Mouse (Mus musculus): ENCODE results near the gene 1810024B03Rik. TPM values are rescaled to one million over a fixed set of nuclear protein-coding genes. Genes with fewer than 3 reads are reported as not detected.

Gene 1810024B03Rik
- total RNA-seq, 2 experiments from 2014 or later: 0.37 to 1.3 TPM

DNA sequence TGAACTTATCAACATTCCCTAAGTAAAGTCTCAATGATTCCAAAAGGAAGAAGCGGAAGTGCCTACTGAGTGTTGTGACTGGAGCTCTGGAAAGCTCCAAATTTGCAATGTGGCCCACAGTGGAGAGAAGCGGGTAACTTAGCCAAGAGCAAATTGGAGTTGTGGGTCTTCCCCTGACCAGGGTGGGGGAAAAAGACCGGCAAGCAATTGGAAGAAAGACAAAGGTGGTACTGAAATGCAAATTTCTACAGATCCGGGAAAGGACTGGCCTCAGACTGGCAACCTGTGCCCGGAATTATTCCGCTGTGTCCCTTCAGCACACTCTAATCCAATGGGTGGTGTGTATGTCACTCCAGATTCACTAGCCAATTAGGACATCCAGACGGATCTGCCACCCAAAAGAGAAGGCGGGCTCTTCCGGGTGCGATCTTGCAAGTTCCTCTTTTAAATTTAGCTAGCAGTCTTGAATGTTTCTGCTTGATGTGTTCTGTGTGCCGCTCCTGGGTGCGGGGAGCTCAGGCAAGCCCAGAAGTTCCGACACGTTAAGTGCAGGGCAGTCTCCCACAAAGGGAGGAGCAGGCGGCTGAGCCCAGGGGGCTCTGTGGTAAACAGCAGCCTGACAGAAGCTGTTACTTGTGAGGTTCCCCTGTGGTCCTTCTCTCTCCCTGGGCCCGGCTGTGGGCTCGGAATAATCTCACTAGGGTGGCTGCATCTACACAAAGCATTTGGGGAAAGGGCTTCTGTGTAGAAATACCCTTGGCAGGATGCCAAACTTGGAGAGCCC is 25.3 kb downstream of the 1810024B03Rik start:
- DNase-seq (ENCODE audit: low spot score in 2 of 2): peak; percentile 76 to 91

DNA sequence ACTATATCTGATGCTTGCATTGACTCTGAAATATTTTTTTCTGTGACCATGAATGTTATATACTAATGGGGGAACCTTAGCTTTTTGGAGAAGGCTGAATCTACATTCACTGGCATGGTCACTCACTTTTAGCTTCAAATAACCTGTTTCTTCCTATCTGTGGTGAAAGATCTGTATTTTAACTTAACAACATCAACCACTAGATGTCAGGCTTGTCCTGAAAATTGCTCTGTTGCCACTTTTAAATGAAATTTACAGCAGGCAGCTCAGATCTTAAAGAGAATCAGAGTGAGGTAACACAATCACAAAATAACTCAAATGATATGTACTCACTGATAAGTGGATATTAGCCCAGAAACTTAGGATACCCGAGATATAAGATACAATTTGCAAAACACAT is 41.8 kb downstream of the 1810024B03Rik start:
- DNase-seq (ENCODE audit: low spot score in 2 of 2): peak in 1 of 2 experiments; percentile 67

DNA sequence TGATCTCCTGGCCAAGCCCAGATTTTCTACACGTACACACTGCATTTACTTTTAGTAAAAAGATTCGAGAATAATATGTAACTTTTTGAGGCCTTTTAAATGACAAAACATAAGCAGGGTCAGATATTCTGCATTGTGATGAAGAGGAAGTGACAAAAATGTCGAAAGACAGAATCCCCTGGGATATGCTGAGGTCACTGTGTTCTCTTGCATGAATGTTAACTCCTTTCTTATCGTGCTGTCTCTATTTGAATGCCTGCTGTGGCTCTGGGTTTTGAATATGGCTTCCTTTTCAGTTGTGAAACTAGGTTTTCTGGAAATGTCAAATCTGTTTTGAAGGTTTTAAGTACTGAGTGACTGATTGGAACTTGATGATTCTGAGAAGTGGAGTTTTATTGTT is 42.4 kb downstream of the 1810024B03Rik start:
- DNase-seq (ENCODE audit: low spot score in 2 of 2): no peak

DNA sequence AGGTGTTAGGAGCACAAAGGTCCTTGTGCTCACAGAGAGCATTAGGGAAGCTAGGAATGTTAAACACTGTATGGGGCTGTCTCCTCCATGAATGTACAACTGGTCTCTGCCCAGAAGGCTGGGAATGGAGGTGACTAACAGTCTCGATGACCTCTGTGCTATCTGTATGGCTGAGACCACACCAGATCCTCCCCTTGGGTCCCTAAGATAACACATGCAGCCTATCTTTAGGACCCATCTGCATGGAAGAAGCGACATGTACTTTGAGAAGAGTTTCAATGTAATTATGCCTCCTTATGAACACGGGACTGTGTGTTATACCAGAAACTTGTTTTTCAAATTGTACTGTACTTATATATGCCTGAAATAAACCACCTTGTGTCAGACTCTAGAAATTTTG is 62.4 kb downstream of the 1810024B03Rik start:
- DNase-seq (ENCODE audit: low spot score in 2 of 2): no peak

DNA sequence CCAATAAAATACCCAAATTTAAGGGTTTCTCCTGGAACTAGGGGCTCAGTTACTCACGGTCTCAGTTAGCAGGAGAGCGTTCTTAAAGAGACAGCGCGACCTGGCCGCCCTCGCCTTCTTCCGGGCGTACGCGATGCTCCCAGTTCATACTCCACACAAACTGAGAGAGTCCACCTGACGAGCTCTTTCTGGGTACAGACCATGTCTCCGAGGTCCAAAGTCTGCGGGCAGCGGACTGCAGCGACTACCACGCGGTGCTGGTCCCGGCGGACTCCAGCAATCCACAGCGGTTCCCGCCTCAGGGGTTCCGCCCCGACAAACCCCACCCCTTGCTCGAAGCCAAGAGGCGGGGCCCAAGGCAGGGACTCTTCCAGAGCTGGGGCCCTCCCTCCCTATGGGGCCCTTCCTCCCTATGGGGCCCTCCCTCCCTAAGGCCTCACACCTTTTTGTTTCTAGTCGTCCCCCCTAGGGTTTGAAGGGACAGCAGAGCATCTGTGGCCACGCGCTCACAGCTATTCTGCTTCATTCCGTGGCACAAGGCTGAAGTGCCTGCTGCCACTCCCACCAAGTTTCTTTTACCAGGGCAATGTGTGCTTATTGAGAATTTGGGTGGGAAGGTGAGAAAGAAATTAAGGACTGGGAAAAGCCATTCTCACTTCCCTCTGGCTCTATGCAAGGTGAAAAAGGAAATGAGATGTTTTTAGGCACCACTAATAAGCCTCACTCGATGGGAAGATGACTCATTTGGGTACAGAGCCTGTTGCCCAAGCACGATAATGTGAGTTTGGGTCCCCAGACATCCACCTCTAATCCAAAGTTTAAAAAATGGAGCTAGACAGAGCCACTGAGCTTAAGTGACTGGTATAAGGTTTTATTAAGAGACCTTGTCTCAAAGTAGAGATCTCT is 64.7 kb downstream of the 1810024B03Rik start, which contains the start of gene Itpripl1:
Itpripl1 (minus strand) TSS at position 285 of the 906 bp plus-strand sequence.
- peak; percentile 23 to 25 for DNase-seq (ENCODE audit: low spot score in 2 of 2)

DNA sequence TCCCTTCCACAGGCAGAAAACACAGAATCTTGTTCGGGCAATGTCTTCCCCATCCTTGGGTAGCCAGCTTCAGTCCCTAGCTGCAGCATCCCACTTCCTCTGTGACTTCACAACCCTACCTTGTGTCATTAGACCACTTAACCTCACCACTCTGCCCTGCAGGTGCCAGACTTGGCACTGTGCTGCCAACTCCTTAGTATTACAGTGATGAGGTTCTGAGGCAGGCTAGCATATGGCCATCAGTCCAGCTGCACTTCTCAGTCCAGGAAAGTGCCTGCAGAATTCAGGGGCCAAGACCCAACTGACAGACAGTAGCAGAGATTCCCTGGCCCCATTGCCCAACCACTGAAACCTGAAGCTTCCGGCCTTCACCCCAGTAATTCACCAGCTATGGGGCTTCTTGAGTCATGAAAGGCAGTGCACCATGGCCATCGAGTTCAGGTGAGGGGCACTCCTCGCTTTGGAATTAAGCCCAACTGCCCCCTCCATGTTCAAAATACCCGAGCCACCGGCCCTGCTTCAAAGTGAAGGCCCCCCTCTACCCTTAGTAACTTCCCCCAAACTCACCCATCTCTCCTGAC is 65.4 kb downstream of the 1810024B03Rik start:
- DNase-seq (ENCODE audit: low spot score in 2 of 2): no peak

DNA sequence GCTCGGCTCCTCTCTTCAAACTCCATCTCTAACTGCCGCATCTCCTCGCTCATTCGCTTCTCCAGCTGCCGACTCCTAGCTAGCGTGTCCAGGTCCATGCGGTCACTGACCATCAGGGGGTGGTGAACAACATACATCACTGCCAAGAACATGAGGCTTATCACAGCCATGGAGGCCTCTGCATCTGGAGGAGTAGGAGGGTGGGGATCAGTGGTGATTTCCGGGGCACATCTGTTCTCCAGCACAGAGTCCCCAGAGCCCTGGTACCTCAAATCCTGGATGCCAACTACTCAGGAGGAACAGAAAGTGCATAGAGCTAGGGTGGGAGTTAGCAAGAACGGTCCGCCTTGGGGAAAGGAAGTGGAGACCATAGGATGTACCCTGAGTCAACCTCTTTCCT is 66.0 kb downstream of the 1810024B03Rik start:
- DNase-seq (ENCODE audit: low spot score in 2 of 2): no peak

DNA sequence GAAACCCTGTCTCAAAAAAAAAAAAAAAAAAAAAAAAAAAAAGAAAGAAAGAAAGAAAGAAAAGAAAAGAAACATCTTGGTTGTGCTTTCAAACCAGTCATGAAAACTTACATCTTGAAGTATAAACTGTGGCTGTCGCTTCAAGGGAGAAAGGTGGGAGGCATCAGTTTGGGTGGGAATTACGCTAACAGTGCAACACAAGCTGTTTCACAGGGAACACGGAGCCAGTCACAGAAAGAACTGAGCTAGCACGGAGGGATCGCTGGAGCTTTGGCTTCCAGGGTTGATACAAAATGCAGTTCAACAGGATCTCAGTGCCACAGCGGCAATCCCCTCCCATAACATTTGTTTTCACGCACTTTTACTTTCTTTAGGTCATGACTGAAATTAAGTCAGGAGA is 68.1 kb downstream of the 1810024B03Rik start:
- peak; percentile 19 to 57 for DNase-seq (ENCODE audit: low spot score in 2 of 2)

DNA sequence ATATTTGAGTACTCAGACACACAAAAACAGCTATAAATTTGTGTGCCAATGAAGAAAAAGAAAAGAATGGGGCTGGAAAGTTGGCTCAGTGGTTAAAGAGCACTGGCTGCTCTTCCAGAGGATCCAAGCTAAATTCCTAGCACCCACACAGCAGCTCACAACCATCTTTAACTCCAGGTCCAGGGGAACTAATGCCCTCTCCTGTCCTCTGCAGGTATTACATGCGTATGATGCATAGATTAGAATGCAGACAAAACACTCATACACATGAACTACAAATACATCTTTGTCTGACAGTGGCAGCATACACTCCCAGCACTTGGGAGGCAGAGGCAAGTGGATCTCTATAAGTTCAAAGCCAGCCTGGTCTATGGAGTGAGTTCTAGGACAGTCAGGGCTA is 68.5 kb downstream of the 1810024B03Rik start:
- DNase-seq (ENCODE audit: low spot score in 2 of 2): no peak

DNA sequence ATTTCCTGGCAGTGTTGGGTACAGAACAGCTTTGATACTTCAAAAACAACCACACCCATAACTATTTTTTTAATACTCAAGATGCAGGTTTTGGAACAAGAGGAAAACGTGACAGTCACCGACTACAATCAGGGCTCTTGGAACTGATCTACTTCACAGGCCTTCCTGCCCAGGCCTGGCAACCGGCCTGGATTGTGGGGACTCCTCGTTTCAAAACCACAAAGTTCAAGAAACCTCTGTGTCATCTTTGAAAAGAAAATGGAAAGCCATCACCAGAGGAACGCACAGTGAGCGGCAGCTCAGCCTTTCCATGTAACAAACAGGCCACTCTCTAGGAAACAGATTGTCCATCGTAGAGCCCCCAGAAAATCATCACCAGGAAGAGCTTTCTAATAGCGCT is 69.0 kb downstream of the 1810024B03Rik start:
- no peak for DNase-seq (ENCODE audit: low spot score in 2 of 2)

DNA sequence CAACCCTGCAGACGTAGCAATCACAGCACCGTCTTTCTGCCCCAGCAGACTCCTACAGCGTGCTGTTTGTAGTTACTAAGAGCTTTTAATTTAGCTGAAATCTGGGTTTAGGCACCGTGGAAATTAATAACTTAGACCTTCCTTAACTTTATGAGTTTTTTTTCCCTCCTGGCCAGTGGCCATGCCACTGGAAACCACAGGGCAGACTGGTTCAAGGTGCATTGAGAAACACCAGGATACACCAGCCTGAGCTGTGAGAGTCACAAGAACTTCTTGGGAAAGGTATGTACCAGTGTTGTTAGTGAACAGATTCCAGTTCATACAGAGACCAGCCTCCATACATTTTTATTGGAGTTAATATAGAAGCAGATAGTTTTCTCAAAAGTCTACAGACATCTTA is 69.6 kb downstream of the 1810024B03Rik start:
- DNase-seq (ENCODE audit: low spot score in 2 of 2): no peak

DNA sequence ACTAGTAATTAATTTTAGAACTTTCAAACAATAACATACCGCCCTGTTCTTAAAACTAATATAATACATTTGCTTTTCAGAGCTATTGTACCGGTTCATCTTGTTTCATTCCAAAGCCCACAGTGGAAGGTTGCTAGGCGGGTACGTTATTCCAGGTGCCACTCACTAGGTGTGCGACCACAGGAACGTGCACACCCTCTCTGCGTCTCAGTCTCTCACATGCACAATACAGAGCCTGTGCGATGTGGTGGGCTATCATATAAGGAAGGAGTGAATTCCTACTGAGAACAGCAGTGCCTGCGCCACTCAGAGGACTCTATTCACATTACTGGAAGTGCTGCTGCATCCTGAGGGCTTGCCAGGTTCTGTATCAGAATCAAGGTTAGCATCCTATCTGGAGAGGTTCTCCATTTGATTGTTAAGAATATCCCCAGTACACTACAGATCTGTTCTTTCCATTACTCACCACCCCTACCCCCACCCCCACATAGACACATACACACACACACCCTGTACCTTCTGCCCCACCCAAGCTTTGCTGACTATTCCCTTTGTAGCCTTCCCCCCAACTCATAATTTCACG is 70.2 kb downstream of the 1810024B03Rik start:
- DNase-seq (ENCODE audit: low spot score in 2 of 2): no peak

DNA sequence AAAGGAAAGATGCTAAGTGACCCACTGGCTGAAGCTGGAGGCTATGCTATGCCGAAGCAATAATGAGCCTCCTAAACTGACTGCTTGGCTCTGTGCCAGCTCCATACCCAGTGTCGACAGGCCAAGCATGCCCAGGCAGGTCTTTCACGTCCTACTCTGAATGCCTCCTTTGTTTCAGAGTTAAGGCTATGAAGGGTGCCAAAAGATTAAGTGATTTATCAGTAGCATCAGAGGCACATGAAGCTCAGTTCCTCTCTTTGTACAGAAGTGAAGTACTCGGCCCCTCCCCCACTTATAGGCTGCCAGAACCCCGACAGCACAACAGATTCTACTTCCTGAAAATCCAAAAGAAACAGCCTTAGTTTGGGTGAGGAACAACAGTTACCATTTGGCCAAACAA is 71.1 kb downstream of the 1810024B03Rik start:
- DNase-seq (ENCODE audit: low spot score in 2 of 2): peak in 1 of 2 experiments; percentile 20

Other genes with a start within 250 kb of the 1810024B03Rik start
- gene Ap4e1, start 199.6 kb downstream of the 1810024B03Rik start, total RNA-seq (2021): 10 to 100 TPM; 11.0 to 11.5 TPM
- gene Blvra, start 137.6 kb downstream of the 1810024B03Rik start, total RNA-seq (2021): 10 to 100 TPM; 20.9 to 23.3 TPM
- 1 to 10 TPM in 1 of 2 experiments, under 1 TPM in 1; 0.45 to 1.2 TPM for gene Ncaph, start 74.3 kb downstream of the 1810024B03Rik start, total RNA-seq (2021)
- 1 to 10 TPM; 2.5 to 3.0 TPM for gene Itpripl1, start 64.8 kb downstream of the 1810024B03Rik start, total RNA-seq (2021)
- gene Snrnp200, start 106 bp upstream of the 1810024B03Rik start, total RNA-seq (2021): 10 to 100 TPM; 94.5 to 95.2 TPM
- 10 to 100 TPM; 72.8 to 81.6 TPM for gene Ciao1, start 39.5 kb upstream of the 1810024B03Rik start, total RNA-seq (2021)
- gene Tmem127, start 39.6 kb upstream of the 1810024B03Rik start, total RNA-seq (2021): 10 to 100 TPM; 73.5 to 75.8 TPM
- 100 to 1,000 TPM in 1 of 2 experiments, 10 to 100 TPM in 1; 99.8 to 104 TPM for gene Stard7, start 61.9 kb upstream of the 1810024B03Rik start, total RNA-seq (2021)
- 1 to 10 TPM in 1 of 2 experiments, under 1 TPM in 1; 0.91 to 1.4 TPM for gene Dusp2, start 127.9 kb upstream of the 1810024B03Rik start, total RNA-seq (2021)
- gene Astl, start 130.4 kb upstream of the 1810024B03Rik start, total RNA-seq (2021): not detected
- under 1 TPM; 0.10 to 0.12 TPM for gene Adra2b, start 154.9 kb upstream of the 1810024B03Rik start, total RNA-seq (2021)
- under 1 TPM in 1 of 2 experiments, not detected in 1; 0.42 TPM for gene Gpat2, start 216.9 kb upstream of the 1810024B03Rik start, total RNA-seq (2021)
- 10 to 100 TPM; 14.7 to 19.0 TPM for gene Fahd2a, start 236.3 kb upstream of the 1810024B03Rik start, total RNA-seq (2021)

All from layer of hippocampus, adult 18-20 months (tissue).